Mouse (Mus musculus): Measurements from ENCODE around the gene Rngtt.
"Not testable (repeated sequence)": the region's sequence is repeated elsewhere in the genome, so short reads cannot be mapped to it uniquely, and the experiment has no call there.

Gene Rngtt

DNA sequence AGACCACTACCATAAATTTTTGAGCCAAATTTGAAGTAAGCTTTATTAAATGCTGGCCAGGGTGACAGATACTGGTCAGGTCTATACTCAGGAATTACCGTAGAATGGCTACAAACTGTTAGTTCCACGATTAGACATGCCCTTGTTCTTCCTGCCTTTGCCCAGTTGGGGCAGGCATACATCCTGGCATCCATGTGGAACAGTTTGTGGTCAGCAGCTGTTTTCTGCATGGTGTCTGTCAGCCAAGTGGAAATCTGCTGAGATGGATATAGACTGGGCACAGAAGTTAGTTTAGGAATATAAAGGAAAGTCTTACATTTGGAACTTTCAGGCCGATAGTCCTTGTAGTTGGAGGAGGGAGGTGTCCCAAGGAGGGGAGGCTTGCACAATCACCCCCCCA, 136.8 kb downstream of the Rngtt start:
- DNase-seq (ENCODE audit: low spot score): no peak

DNA sequence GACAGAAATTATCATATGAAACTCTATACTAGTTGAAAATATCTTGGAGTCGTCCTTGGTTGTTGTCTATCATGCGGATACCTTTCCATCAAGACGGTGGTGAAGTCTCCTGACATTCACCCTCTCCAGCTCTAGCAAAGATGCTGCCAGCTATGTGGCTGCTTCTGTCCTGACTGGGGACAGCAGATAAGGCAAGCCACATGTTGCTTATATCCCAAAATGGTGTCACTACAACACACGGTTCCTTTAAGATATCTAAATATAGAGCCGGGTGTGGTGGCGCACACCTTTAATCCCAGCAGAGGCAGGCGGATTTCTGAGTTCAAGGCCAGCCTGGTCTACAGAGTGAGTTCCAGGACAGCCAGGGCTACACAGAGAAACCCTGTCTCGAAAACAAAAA, 140.2 kb downstream of the Rngtt start:
- DNase-seq (ENCODE audit: low spot score): not testable (repeated sequence)

DNA sequence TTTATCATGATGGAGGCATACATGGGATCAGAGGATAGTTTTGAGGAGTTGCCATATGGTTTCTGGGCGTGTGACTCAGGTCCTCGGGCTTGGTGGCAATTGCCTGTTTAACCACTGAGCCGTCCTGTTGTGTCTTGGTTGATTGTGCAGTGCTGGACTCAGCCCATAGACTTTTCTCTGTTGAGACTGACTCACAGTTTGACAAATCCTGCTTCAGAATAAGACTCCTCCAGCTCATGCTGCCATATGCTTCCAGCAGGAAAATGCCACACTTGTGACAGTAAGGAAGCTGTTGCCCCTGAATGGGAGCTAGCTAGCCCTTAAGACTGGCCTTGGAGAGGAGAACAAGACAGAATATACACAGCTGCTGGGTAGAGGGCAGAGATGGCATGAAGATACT, 149.7 kb downstream of the Rngtt start:
- no peak for DNase-seq (ENCODE audit: low spot score)

- no peak for DNase-seq (ENCODE audit: low spot score)
These were observed 154.3 kb downstream of the Rngtt start for GRCm38 (mm10) chr4:33464432-33464831.

DNA sequence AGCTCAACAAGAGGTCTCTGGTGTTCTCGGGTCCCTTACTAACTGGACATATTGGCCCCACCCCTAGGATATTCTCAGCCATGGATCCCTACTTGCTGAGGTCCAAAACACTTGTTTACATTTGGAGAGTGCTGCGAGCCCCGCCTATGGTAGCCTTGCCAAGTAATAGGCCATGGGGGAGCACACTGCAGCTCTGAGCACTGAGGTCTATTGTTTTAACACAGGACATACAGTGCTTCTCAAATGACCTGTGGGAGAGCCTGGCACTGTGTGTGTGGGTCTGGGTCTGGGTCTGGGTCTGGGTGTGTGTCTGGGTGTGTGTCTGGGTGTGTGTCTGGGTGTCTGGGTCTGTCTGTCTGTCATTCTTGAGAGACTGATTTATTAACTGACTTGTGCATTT, 155.8 kb downstream of the Rngtt start:
- DNase-seq (ENCODE audit: low spot score): no peak

- no peak for DNase-seq (ENCODE audit: low spot score)
These were observed 156.9 kb downstream of the Rngtt start for GRCm38 (mm10) chr4:33466970-33467399.

DNA sequence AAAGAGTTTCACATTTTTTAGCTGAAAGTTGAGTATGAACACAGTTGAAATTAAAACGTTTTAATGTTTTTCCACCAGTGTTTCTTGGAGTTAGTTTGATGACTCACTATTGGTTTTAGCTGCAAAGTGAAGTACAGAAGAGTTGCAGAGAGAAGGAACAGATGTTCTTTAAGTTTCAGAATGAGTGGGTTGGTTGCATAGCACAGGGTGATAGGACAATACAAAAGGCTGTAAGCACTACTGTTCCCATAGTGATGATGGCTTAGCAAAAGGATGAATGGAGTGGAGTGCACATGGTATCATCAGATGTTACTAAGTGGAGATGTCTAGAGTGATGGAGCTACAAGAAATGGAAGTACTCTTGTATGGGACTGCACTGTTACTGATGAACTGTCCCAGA, 157.5 kb downstream of the Rngtt start:
- no peak for DNase-seq (ENCODE audit: low spot score)

DNA sequence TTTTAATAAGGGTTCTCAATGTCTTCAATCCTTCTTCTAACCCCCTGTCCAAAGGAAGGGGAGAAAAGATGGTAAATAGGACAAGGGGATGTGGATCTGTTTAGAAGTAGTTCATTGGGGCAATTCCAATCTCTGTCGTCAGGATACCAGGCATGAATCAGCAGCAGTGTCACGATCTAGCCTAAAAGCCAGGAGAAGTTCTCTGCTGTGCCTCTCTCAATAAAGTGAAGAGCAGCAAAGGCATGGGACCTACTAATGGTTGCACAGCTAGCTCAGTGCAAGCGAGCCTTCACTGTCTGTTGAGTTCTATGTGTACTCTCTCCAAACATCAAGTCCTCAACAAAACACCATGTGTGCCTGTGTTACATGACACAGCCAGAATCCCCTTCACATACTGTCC, 158.0 kb downstream of the Rngtt start:
- no peak for DNase-seq (ENCODE audit: low spot score)

- no peak for DNase-seq (ENCODE audit: low spot score)
These were observed 160.7 kb downstream of the Rngtt start for GRCm38 (mm10) chr4:33470671-33471302.

DNA sequence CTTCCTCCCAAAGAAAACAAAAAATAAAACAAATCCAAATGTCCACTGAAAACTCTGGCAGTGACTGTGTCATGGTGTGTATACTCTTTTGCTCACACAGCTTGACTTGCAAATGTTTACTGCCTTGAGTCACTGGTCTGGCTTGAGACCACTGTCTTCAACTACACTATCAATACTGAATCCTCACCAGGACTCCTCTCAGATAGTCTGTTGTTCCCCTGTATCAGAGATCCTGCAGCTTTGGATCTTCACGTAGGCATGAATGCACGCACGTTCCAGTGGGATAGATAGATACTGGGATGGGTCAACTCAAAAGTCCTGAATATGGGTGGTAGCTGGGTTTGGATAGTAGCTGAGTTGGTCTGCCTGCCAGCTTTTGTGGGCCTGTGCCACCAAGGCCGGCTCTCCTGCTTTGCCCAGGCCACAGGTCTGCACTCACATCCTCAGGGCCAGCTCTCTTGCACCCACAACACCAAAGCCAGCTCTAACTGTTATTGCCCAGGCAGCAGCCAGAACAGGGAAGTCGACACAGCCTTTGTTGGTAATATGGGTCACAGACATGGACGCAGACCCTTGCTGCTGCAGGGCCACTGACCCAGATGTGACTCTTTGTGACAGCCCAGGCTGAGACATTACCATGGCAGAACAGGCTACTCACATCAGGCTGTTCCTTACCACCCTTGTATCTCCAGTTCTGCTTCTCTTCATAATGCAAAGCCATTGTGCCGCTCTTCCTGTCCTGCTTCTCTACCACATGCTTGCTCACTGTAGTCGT, 168.1 kb downstream of the Rngtt start:
- DNase-seq (ENCODE audit: low spot score): no peak

- no peak for DNase-seq (ENCODE audit: low spot score)
These were observed 171.6 kb downstream of the Rngtt start for GRCm38 (mm10) chr4:33481721-33482120.

DNA sequence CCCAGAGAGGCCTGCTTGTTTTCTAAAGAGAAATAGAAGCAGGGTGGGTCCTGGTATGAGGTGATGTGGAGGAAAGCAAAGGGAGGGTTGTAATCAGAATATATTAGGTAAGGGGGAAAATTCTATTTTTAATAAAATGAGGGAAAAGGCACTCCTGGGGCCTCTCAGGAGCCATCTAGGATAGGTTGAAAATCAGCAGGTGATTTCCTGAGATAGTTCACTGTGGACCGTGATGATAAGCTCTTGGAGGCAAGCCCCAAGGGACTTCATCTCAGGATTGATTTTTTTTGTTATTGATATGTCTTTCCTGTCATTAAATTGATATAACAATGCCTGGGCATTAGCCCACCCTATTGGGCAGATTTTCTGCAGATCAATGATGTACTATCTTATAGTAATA, 175.9 kb downstream of the Rngtt start:
- DNase-seq (ENCODE audit: low spot score): no peak

DNA sequence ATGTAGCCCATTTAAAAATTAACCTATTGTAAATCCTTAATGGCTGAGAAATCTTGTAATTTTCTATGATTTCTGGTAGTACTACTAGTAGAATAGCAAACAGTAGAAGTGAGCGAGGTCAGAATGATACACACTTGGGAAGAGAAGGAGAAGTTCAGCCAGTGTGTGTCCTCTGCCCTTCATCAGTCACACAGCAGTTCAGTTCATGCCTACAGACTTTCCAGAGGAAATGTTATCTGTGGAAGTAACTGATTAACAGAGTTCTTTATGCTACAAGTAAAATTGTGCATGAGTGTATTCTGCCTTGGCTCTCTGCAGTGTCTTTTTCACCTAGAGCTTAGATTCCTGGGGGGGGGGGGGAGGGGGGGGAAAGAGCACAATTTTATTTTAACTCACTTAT, 181.0 kb downstream of the Rngtt start:
- DNase-seq (ENCODE audit: low spot score): no peak

GRCm38 (mm10) chr4:33494377-33494776, 184.3 kb downstream of the Rngtt start:
- DNase-seq (ENCODE audit: low spot score): no peak

- DNase-seq (ENCODE audit: low spot score): no peak
These were observed 186.9 kb downstream of the Rngtt start for GRCm38 (mm10) chr4:33496985-33497384.

DNA sequence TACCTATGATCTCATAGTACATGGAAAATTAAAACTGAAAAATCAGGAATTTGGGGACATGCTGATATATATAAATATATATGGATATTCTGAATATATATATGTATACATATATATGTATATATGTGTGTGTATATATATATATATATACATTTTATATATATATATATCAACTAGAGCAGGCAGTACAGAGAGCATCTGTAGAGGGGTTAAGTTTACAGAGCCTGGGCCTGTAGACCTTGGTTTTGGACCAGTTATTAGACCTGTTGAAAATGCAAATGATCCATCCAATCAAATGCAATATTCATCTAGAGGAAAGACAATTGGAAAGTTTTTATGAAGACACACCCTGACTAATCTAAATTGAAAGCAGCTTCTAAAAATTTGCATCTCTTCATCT, 187.5 kb downstream of the Rngtt start:
- no peak for DNase-seq (ENCODE audit: low spot score)

- no peak for DNase-seq (ENCODE audit: low spot score)
These were observed 188.2 kb downstream of the Rngtt start for GRCm38 (mm10) chr4:33498160-33498874.

GRCm38 (mm10) chr4:33506638-33507037, 196.5 kb downstream of the Rngtt start:
- no peak for DNase-seq (ENCODE audit: low spot score)

GRCm38 (mm10) chr4:33510544-33510943, 200.4 kb downstream of the Rngtt start:
- DNase-seq (ENCODE audit: low spot score): no peak

DNA sequence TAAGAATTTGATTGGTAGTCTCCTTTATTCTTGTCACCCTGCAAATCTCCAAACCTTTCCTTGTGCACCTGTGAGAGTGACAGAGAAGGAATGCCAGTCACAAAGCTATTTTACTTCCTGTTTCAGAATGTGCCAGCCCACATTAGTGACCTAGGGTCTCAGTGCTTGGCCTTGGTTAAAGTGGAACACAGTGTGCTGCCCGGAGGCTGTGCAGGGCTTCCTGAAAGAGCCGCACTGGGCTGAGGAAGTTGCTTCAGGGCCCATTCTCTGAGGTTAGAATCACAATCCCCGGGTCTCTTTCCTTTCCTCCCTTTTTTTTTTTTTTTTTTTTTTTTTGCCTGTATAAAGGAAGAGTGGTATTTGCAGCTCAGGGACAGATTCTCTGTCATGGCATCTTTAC, 203.3 kb downstream of the Rngtt start:
- no peak for DNase-seq (ENCODE audit: low spot score)

GRCm38 (mm10) chr4:33514108-33515000, 204.2 kb downstream of the Rngtt start:
- DNase-seq (ENCODE audit: low spot score): no peak

- no peak for DNase-seq (ENCODE audit: low spot score)
These were observed 210.1 kb downstream of the Rngtt start for GRCm38 (mm10) chr4:33520196-33520595.
